Mouse (Mus musculus): ENCODE results near the gene Etv6. TPM values are rescaled to one million over a fixed set of nuclear protein-coding genes. Genes with fewer than 3 reads are reported as not detected.

Etv6 gene
- polyA plus RNA-seq, 1 experiment from 2014 or later = 24.8 TPM

GRCm38 (mm10) chr6:134140718-134141615 is 105.5 kb downstream of the Etv6 start:
- Histone ChIP-seq H3K27ac (no peak overlapping the region), H3K36me3 (ENCODE audit: inconsistent target) (peaks cover 11% of the 10 kb centered on the region; the same call in 1 of the 2 replicates), H3K79me2 (ENCODE audit: inconsistent target) (peaks cover 95% of the 10 kb centered on the region), H3K4me3 (ENCODE audit: inconsistent target) (no peak overlapping the region)
- WGBS (ENCODE audit: missing documents) = 78% methylated on average over 16 of the region's 16 CpGs

DNA sequence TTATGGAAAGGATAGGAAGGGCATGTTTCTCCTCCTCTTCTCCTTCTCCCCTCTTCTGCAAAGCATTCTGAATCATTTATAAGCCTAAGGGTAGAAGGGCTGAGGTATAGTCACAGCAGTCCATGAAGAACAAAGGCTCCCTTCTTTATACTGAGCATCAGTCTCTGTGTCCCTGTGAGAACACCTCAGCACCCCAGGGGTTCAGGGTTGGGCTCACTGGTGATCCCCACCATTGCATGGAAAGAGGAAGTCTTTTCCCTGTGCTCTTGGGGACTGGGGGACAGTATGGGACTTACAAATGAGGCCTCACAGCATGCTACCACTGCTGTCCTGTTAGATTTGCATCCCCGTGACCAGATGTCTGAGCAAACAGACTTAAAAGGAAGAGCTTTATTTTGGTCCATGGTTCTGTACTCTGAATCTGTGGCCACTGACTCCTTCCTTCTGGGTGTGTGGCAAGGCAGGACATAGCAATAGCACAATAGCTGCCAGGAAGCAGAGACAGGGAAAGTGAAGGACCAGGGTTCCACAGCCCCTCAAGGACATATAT is 106.2 kb downstream of the Etv6 start:
- Histone ChIP-seq H3K36me3 (ENCODE audit: inconsistent target) (peaks cover 14% of the 10 kb centered on the region; the same call in 1 of the 2 replicates), H3K27ac (no peak overlapping the region), H3K79me2 (ENCODE audit: inconsistent target) (peaks cover 95% of the 10 kb centered on the region), H3K4me3 (ENCODE audit: inconsistent target) (no peak overlapping the region)
- WGBS (ENCODE audit: missing documents) = 50% methylated on average over 1 of the region's 1 CpGs

GRCm38 (mm10) chr6:134142700-134143099 is 107.2 kb downstream of the Etv6 start:
- Histone ChIP-seq H3K4me3 (ENCODE audit: inconsistent target) (no peak overlapping the region), H3K36me3 (ENCODE audit: inconsistent target) (peaks cover 12% of the 10 kb centered on the region; the same call in 1 of the 2 replicates)
- 95% methylated on average over 11 of the region's 11 CpGs for WGBS (ENCODE audit: missing documents)

DNA sequence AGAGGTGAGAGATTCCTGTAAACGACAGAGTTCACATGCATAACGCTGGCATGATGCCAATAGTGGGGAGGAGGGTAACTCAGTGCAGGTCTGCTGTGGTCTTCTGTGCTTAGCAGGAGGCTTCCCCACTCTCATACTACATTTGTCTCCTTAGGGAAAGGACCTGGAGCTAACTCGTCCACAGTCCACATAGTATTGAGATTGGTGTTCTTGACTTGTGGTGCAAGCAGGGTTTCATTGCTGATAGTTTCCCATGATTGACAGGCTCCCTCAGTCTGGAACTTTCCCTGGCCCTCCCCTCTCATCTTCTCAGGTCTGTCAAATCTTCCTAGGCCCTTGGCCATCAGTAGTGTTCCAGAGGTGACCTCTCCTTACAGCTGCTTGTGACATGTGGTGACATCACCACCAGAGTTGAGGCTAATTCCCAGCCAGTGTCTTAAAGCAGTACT is 108.2 kb downstream of the Etv6 start:
- Histone ChIP-seq H3K36me3 (ENCODE audit: inconsistent target) (peaks cover 7% of the 10 kb centered on the region; the same call in 1 of the 2 replicates), H3K4me3 (ENCODE audit: inconsistent target) (no peak overlapping the region), H3K27ac (no peak overlapping the region), H3K79me2 (ENCODE audit: inconsistent target) (peaks cover 95% of the 10 kb centered on the region)
- 50% methylated on average over 3 of the region's 3 CpGs for WGBS (ENCODE audit: missing documents)

More at GRCm38 (mm10) chr6:134142700-134143099, 107.2 kb downstream of the Etv6 start:
- Histone ChIP-seq H3K79me2 (ENCODE audit: inconsistent target) (peaks cover 95% of the 10 kb centered on the region), H3K27ac (no peak overlapping the region)

- peaks cover 98% of the 10 kb centered on the region for H3K79me2 ChIP-seq (ENCODE audit: inconsistent target)
- peaks cover 6% of the 10 kb centered on the region; the same call in 1 of the 2 replicates for H3K36me3 ChIP-seq (ENCODE audit: inconsistent target)
- WGBS (ENCODE audit: missing documents) = 72% methylated on average over 15 of the region's 15 CpGs
- no peak overlapping the region for H3K27ac ChIP-seq
- no peak overlapping the region for H3K4me3 ChIP-seq (ENCODE audit: inconsistent target)
Observed at GRCm38 (mm10) chr6:134144231-134145130, 109.0 kb downstream of the Etv6 start.

DNA sequence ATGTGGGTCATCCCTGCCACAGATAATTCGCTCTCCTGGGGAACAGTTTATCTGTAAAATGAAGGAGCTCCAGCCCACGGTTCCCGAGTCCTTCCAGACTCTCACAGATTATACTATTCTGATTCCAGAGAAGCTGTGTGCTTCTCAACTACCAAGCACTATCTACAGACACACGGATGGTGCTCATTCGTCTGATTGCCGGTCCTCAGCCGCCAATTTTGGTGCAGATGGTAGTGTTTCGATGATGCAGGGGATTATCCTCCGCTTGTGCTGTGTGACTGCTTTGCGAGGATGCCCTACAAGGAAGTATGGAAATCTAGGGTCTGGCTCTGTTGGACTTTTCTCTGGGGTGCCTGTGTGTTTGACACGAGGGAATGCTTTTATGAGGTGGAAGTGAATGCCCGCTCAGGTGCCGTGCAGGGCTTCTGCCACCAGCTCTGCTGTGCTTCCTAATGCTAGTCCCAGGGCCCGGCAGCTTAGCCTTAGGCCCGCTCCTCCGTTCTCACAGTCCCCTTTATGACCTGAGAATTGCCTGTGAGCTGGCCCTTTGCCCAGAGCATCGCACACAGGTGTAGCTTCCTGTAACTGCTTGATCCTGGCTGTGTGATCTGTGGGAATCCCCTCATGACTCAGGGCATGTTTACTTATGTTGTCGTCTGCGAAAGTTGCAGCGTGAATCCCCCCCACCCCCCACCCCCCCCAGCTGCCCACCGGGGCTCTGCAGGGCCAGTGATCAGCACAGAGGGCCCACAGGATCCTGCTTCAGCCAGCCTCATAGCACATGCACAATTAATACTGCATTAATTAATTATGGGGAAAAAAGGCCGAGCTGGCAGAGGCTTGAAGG is 112.3 kb downstream of the Etv6 start:
- Histone ChIP-seq H3K27ac (no peak overlapping the region), H3K36me3 (ENCODE audit: inconsistent target) (peaks cover 6% of the 10 kb centered on the region; the same call in 1 of the 2 replicates), H3K79me2 (ENCODE audit: inconsistent target) (peaks cover 98% of the 10 kb centered on the region), H3K4me3 (ENCODE audit: inconsistent target) (no peak overlapping the region)
- 86% methylated on average over 21 of the region's 22 CpGs for WGBS (ENCODE audit: missing documents)

- Histone ChIP-seq H3K79me2 (ENCODE audit: inconsistent target) (peaks cover 98% of the 10 kb centered on the region), H3K4me3 (ENCODE audit: inconsistent target) (no peak overlapping the region), H3K36me3 (ENCODE audit: inconsistent target) (peaks cover 6% of the 10 kb centered on the region; the same call in 1 of the 2 replicates), H3K27ac (no peak overlapping the region)
- WGBS (ENCODE audit: missing documents) = 84% methylated on average over 7 of the region's 7 CpGs
Observed at GRCm38 (mm10) chr6:134148443-134148942, 113.0 kb downstream of the Etv6 start.

GRCm38 (mm10) chr6:134149606-134150005 is 114.1 kb downstream of the Etv6 start:
- no peak overlapping the region for H3K4me3 ChIP-seq (ENCODE audit: inconsistent target)
- peaks cover 98% of the 10 kb centered on the region for H3K79me2 ChIP-seq (ENCODE audit: inconsistent target)
- peaks cover 6% of the 10 kb centered on the region; the same call in 1 of the 2 replicates for H3K36me3 ChIP-seq (ENCODE audit: inconsistent target)
- no peak overlapping the region for H3K27ac ChIP-seq
- 98% methylated on average over 7 of the region's 7 CpGs for WGBS (ENCODE audit: missing documents)

DNA sequence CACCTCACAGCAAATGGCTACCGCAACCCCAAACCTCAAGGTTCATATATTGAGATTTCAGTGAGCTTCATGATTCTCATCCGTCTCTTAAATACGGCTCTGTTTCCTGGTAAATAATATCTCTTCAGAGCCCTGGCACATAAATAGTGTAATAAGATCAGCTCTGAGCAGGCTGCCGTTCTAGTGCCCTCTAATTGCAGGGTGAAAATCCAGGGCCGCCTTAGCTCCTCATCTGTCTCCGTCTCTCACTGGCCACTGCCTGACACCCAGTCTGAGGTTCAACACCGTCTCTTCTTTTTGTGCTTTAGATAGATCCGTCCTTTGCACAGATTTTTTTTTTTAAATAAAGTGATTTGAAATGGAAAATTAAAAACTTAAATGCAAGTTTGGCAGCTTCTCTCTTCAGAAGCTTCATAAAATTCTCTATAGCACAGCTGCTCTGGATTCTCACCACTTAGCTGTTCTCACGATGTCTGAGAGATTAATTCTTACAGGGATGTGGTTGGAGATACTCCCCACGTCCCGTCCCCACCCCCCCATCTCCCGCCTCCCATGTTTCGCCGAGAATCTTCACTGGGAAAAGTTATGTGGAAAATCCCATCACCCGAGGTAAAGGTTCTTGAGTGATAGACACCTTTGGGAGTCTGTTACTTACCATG is 115.7 kb downstream of the Etv6 start:
- 89% methylated on average over 15 of the region's 15 CpGs for WGBS (ENCODE audit: missing documents)
- H3K27ac ChIP-seq = no peak overlapping the region
- H3K79me2 ChIP-seq (ENCODE audit: inconsistent target) = peaks cover 97% of the 10 kb centered on the region
- H3K4me3 ChIP-seq (ENCODE audit: inconsistent target) = no peak overlapping the region
- 0 out of 2 replicates have a peak, but pooled peaks cover 6% of the 10 kb centered on the region for H3K36me3 ChIP-seq (ENCODE audit: inconsistent target)

DNA sequence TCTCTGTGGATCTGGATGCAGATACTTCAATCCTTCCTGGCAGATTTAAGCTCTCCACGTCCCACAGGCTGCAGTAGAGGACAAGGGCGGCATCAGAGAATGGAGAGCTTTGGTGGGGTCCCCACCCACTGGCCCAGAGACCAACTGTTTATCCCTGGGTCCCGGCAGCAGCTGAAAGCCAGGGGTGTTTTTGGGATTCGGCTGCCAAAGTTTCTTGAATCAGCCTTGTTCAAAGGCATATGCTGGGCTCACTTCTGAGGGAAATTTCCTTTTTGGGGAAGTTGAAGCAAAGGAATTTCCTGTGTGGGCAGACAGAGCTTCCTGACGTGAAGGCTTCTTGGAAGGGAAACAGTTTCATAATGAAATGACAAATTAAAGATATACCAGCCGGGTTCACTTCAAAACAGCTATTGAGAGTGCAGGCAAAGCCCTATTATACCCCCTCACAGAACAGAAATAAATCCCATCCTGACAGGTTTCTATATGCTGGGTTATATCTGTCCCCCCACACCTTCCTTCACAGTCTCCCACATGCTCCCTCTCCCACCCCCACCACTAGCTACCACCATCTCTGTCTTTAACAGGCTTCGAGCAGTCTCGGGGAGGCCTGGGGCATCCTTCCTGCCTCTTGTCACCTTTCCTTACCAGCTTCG is 116.5 kb downstream of the Etv6 start:
- Histone ChIP-seq H3K79me2 (ENCODE audit: inconsistent target) (peaks cover 96% of the 10 kb centered on the region), H3K36me3 (ENCODE audit: inconsistent target) (0 out of 2 replicates have a peak, but pooled peaks cover under 1% of the 10 kb centered on the region), H3K27ac (peak overlapping the region; percentile 55), H3K4me3 (ENCODE audit: inconsistent target) (no peak overlapping the region)
- WGBS (ENCODE audit: missing documents) = 38% methylated on average over 9 of the region's 9 CpGs

DNA sequence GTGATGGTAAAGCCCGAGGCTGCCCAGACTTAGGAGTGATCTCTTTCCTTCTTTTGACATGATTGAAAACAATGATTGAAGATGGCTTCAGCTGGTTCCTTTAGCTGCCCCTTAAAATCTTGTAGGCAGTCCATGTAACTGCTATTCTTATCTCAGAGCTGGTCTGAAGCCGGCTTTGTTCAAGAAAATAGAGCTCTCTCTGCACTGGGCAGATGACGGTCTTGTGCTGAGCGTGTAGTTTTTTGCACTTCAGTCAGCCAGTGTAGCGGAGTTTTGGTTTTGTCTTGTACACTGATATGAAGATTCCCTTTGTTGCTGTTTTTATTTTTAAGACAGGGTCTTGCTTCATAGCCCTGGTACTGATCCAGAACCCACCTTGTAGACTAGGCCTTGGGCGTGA is 117.0 kb downstream of the Etv6 start:
- Histone ChIP-seq H3K27ac (peak overlapping the region; percentile 55), H3K79me2 (ENCODE audit: inconsistent target) (peaks cover 96% of the 10 kb centered on the region), H3K36me3 (ENCODE audit: inconsistent target) (no peaks in the 10 kb centered on the region), H3K4me3 (ENCODE audit: inconsistent target) (no peak overlapping the region)
- WGBS (ENCODE audit: missing documents) = 76% methylated on average over 6 of the region's 6 CpGs

GRCm38 (mm10) chr6:134154746-134155145 is 119.2 kb downstream of the Etv6 start:
- no peak overlapping the region for H3K27ac ChIP-seq
- H3K4me3 ChIP-seq (ENCODE audit: inconsistent target) = no peak overlapping the region
- peaks cover 96% of the 10 kb centered on the region; the same call in 1 of the 2 replicates for H3K79me2 ChIP-seq (ENCODE audit: inconsistent target)
- WGBS (ENCODE audit: missing documents) = 95% methylated on average over 8 of the region's 8 CpGs
- H3K36me3 ChIP-seq (ENCODE audit: inconsistent target) = no peaks in the 10 kb centered on the region
